Mouse (Mus musculus) ES-Bruce4 (cell line): Measurements from ENCODE around the gene Numbl.

ENCODE experiments used
- CTCF ChIP-seq: IDR thresholded peaks from one replicate; pipeline ENCODE4 v1.8.1; 2011; ENCODE audit warnings: low read depth, low read length
- EP300 ChIP-seq: IDR thresholded peaks from 2 replicates; pipeline ENCODE4 v1.6.1; 2011; ENCODE audit warnings: low read depth, low read length; ENCODE audit not compliant: insufficient read depth
- POLR2A ChIP-seq: IDR thresholded peaks from one replicate; pipeline ENCODE4 v1.8.1; 2011; ENCODE audit warnings: low read length; ENCODE audit not compliant: insufficient read depth

DNA sequence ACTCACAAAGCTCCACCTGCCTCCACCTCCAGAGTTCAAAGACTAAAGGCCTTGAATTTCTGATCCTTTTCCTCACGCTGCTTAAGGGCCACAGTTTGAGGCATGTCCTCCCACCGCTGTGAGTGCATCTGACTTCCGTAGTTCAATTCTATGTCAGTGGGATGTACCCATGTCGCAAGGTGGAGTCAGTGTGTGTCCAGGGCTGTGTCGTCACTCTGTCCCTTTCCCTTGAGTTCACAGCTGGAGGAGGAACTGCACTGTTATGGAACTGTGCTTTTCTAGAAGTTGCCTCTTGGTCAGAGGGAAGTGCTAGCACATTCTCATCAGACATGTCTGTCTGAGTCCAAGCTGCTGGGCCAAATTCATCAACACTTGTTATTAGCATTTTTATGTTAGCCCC lies 19.7 kb upstream of the Numbl start:
- TF ChIP-seq EP300 (no peak), POLR2A (no peak), CTCF (no peak)
